Mouse (Mus musculus): ENCODE measurements at regions not wholly inside any gene's neighbourhood (a gene's known extent, or its start where the extent isn't known, plus 50 kb on each side); places are given as distances from the start of the nearest gene placed in this dataset.

DNA sequence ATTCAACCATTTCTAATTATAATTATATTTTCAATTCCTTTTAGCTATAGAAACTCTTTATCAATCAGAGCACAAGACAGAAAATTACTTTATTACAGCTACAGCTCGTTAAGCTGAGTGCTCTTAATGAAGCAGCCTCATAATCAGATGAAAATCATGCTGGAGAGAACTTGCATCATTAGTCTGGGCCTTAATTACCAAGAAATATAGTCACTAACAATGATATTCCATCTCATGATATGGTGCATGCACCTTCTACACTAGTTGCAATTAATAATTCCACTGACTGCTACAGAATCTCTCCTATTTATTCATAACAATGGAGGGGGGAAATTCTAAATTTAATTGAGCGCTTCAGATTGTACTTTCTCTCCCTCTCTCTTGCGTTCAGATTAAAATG, 393.5 kb upstream of the Spred2 start:
- H3K27me3 ChIP-seq (ENCODE audit: control insufficient read depth, insufficient read depth, low read length, poor library complexity, severe bottlenecking) = no peaks in the 10 kb centered on the region
- no peak overlapping the region for H3K27ac ChIP-seq (ENCODE audit: insufficient read depth, low read length)
- no peak overlapping the region for H3K9ac ChIP-seq (ENCODE audit: low read depth, poor library complexity, severe bottlenecking)
- H3K4me3 ChIP-seq (ENCODE audit: low read depth, low read length) = no peak overlapping the region
- no peaks in the 10 kb centered on the region for H3K9me3 ChIP-seq (replicated peaks; ENCODE audit: control insufficient read depth, insufficient read depth, low read length, poor library complexity, severe bottlenecking)
- no peak for TF ChIP-seq POLR2A (IDR thresholded peaks at IDR 0.05; ENCODE audit: insufficient read depth, low read length)
- no peak for TF ChIP-seq EP300 (IDR thresholded peaks at IDR 0.05; ENCODE audit: insufficient read depth, low read depth, low read length)
- no peak for TF ChIP-seq CTCF (IDR thresholded peaks at IDR 0.05; ENCODE audit: low read depth, low read length)
- H3K4me1 ChIP-seq (ENCODE audit: control insufficient read depth, insufficient read depth, low read length) = no peaks in the 10 kb centered on the region
- no peaks in the 10 kb centered on the region for H3K36me3 ChIP-seq (ENCODE audit: control insufficient read depth, insufficient read depth, low read length, poor library complexity, severe bottlenecking)

DNA sequence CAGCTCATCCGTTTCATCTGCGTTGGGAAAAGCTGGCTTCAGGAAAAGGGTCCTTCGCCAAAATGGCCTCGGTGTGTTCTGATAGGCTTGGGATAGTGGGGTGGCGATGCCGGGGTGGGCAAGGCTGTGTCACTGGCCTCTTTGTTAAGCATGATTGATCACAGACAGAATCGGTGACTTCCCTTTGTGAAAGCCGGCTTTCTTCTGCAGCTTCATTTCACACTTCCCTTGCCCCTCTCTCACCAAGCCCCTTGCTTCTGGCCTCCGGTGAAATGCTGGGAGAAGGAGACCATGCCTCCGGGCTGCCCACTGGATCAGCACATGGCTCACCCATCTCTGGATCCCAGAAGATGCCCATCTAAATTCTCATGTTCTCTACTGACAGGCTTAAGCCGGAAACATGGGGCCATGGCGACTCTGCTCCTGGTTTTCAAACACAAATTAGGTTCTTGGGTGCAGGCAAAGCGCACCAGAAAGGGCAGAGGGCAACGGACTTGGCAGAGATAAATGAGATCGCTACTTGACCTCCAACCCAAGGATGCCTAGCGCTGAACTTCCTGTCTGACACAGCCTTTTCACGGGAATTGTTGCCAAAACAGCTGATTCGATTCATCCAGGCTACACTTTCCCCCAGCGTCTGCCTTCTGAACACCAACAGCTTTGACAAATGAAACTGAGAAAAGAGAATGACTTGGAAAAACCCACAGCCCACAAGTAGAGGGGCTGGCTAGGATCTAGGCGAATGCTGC, 392.7 kb upstream of the Spred2 start:
- Histone ChIP-seq H3K36me3 (ENCODE audit: control insufficient read depth, insufficient read depth, low read length, poor library complexity, severe bottlenecking) (no peaks in the 10 kb centered on the region), H3K9ac (ENCODE audit: low read depth, poor library complexity, severe bottlenecking) (no peak overlapping the region), H3K4me3 (ENCODE audit: low read depth, low read length) (no peak overlapping the region), H3K4me1 (ENCODE audit: control insufficient read depth, insufficient read depth, low read length) (no peaks in the 10 kb centered on the region), H3K27ac (ENCODE audit: insufficient read depth, low read length) (no peak overlapping the region), H3K27me3 (ENCODE audit: control insufficient read depth, insufficient read depth, low read length, poor library complexity, severe bottlenecking) (no peaks in the 10 kb centered on the region), H3K9me3 (replicated peaks; ENCODE audit: control insufficient read depth, insufficient read depth, low read length, poor library complexity, severe bottlenecking) (no peaks in the 10 kb centered on the region)
- TF ChIP-seq CTCF (IDR thresholded peaks at IDR 0.05; ENCODE audit: low read depth, low read length) = no peak
- TF ChIP-seq POLR2A (IDR thresholded peaks at IDR 0.05; ENCODE audit: insufficient read depth, low read length) = no peak
- no peak for TF ChIP-seq EP300 (IDR thresholded peaks at IDR 0.05; ENCODE audit: insufficient read depth, low read depth, low read length)

DNA sequence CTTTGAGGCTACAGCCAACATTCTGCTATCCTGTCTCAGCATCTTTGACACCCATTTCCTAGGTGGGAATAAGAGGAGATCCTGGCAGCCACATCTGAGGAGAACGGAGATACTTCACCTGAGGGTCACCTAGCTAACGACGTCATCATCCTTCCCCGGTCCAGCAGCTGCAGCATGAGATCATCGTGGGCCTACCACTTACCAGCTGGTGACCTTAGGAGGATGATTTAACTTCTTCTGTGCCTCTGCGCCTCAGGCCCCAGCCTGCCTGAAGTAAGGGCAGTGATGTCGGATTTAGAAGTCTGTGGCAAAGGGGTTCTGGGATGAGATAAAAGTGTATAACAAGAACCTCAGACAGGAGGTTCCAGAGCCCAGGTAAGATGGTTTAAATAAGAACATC, 391.3 kb upstream of the Spred2 start:
- Histone ChIP-seq H3K27me3 (ENCODE audit: control insufficient read depth, insufficient read depth, low read length, poor library complexity, severe bottlenecking) (no peaks in the 10 kb centered on the region), H3K9me3 (replicated peaks; ENCODE audit: control insufficient read depth, insufficient read depth, low read length, poor library complexity, severe bottlenecking) (no peaks in the 10 kb centered on the region), H3K36me3 (ENCODE audit: control insufficient read depth, insufficient read depth, low read length, poor library complexity, severe bottlenecking) (no peaks in the 10 kb centered on the region), H3K9ac (ENCODE audit: low read depth, poor library complexity, severe bottlenecking) (no peak overlapping the region), H3K4me3 (ENCODE audit: low read depth, low read length) (no peak overlapping the region), H3K27ac (ENCODE audit: insufficient read depth, low read length) (no peak overlapping the region), H3K4me1 (ENCODE audit: control insufficient read depth, insufficient read depth, low read length) (no peaks in the 10 kb centered on the region)
- TF ChIP-seq POLR2A (IDR thresholded peaks at IDR 0.05; ENCODE audit: insufficient read depth, low read length) (no peak), EP300 (IDR thresholded peaks at IDR 0.05; ENCODE audit: insufficient read depth, low read depth, low read length) (no peak)

DNA sequence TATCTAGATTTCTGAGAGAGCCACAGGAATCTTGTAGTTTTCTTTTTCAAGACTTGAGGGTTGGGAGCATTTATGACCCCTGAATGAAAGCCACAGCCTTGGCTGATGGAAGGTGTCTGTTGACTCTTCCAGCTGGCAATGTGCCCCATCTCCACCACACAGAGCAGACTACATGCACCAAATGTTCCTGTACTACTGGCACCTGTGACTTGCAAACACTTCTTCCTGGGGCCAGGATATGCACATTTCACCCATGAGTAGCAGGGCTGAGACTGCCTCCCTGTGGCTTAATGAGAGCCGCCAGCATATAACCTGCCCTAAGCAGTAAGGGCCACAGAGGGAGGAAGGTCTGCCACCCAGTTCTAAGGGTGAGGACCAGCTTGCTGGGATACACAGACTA, 390.5 kb upstream of the Spred2 start:
- Histone ChIP-seq H3K9ac (ENCODE audit: low read depth, poor library complexity, severe bottlenecking) (no peak overlapping the region), H3K36me3 (ENCODE audit: control insufficient read depth, insufficient read depth, low read length, poor library complexity, severe bottlenecking) (no peaks in the 10 kb centered on the region), H3K4me1 (ENCODE audit: control insufficient read depth, insufficient read depth, low read length) (no peaks in the 10 kb centered on the region), H3K27ac (ENCODE audit: insufficient read depth, low read length) (no peak overlapping the region), H3K4me3 (ENCODE audit: low read depth, low read length) (no peak overlapping the region), H3K9me3 (replicated peaks; ENCODE audit: control insufficient read depth, insufficient read depth, low read length, poor library complexity, severe bottlenecking) (no peaks in the 10 kb centered on the region), H3K27me3 (ENCODE audit: control insufficient read depth, insufficient read depth, low read length, poor library complexity, severe bottlenecking) (no peaks in the 10 kb centered on the region)
- TF ChIP-seq CTCF (IDR thresholded peaks at IDR 0.05; ENCODE audit: low read depth, low read length) = peak; percentile 25
- no peak for TF ChIP-seq POLR2A (IDR thresholded peaks at IDR 0.05; ENCODE audit: insufficient read depth, low read length)

DNA sequence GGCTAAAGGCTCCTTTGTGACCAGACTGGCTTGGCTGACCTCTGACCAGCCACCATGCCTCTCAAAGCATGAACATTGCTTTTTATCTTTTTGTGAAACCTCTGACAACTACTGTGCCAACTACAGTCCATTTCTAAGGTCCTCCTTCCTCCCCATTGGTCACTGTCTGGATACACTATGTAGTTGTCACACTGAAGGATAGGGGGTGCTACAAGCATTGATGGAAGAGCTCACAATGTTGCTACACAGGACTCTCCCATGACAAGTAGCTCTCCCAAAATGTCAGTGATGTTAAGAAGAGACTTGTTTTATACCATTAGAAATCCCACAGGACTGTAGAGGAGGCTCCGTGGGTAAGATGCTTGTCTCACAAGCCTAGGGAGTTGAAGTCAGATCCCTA, 389.0 kb upstream of the Spred2 start:
- Histone ChIP-seq H3K4me3 (ENCODE audit: low read depth, low read length) (no peak overlapping the region), H3K9me3 (replicated peaks; ENCODE audit: control insufficient read depth, insufficient read depth, low read length, poor library complexity, severe bottlenecking) (no peaks in the 10 kb centered on the region), H3K27ac (ENCODE audit: insufficient read depth, low read length) (no peak overlapping the region), H3K9ac (ENCODE audit: low read depth, poor library complexity, severe bottlenecking) (no peak overlapping the region), H3K36me3 (ENCODE audit: control insufficient read depth, insufficient read depth, low read length, poor library complexity, severe bottlenecking) (no peaks in the 10 kb centered on the region), H3K27me3 (ENCODE audit: control insufficient read depth, insufficient read depth, low read length, poor library complexity, severe bottlenecking) (no peaks in the 10 kb centered on the region), H3K4me1 (ENCODE audit: control insufficient read depth, insufficient read depth, low read length) (no peaks in the 10 kb centered on the region)
- TF ChIP-seq EP300 (IDR thresholded peaks at IDR 0.05; ENCODE audit: insufficient read depth, low read depth, low read length) = no peak
- TF ChIP-seq POLR2A (IDR thresholded peaks at IDR 0.05; ENCODE audit: insufficient read depth, low read length) = no peak
- TF ChIP-seq CTCF (IDR thresholded peaks at IDR 0.05; ENCODE audit: low read depth, low read length) = no peak

DNA sequence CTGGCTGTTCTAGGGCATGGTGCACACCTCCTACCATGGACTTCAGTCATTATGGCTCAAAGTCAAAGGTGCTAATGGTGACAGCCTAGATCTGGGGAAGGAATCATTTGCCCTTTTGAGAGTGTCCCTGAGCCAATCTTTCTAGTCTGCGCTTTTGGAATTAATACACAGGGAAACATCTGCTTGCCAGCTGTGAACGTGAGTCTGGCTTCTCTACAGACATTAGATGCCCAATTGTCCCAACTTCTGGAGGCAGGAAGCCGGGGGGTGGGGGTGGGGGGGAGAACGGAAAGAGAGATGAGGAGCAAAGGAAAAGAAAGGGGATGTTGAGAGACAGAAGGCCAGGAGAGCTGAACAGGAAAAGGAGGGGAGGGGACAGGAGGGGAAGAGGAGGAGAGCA, 377.9 kb upstream of the Spred2 start:
- Histone ChIP-seq H3K36me3 (ENCODE audit: control insufficient read depth, insufficient read depth, low read length, poor library complexity, severe bottlenecking) (no peaks in the 10 kb centered on the region), H3K27ac (ENCODE audit: insufficient read depth, low read length) (no peak overlapping the region), H3K9ac (ENCODE audit: low read depth, poor library complexity, severe bottlenecking) (no peak overlapping the region), H3K9me3 (replicated peaks; ENCODE audit: control insufficient read depth, insufficient read depth, low read length, poor library complexity, severe bottlenecking) (no peaks in the 10 kb centered on the region), H3K27me3 (ENCODE audit: control insufficient read depth, insufficient read depth, low read length, poor library complexity, severe bottlenecking) (no peaks in the 10 kb centered on the region), H3K4me3 (ENCODE audit: low read depth, low read length) (no peak overlapping the region), H3K4me1 (ENCODE audit: control insufficient read depth, insufficient read depth, low read length) (no peaks in the 10 kb centered on the region)
- TF ChIP-seq EP300 (IDR thresholded peaks at IDR 0.05; ENCODE audit: insufficient read depth, low read depth, low read length) (no peak), POLR2A (IDR thresholded peaks at IDR 0.05; ENCODE audit: insufficient read depth, low read length) (no peak), CTCF (IDR thresholded peaks at IDR 0.05; ENCODE audit: low read depth, low read length) (no peak)
